Mouse (Mus musculus): ENCODE data around the gene Kirrel3.

Kirrel3 gene

GRCm38 (mm10) chr9:34604931-34605330 is 119.2 kb downstream of the Kirrel3 start:
- DNase-seq, result no peak

DNA sequence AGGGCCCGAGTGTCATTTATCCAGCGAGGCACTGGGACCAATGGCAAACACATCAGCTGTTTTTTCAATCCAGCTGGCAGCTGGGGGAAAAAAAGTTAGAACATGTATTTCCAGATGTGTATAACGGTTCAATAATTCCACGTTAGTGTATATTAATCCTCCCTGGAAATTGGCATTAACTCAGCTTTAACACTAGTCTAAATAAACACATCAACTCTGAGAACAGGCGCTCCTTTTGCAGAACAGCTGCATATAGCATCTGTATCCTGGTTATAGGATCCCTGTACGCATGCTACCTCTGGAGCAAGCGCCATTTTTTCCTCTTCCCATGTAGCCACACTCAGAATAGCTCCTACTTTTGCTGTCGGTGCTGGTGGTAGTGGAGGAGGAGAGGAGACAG is 119.8 kb downstream of the Kirrel3 start:
- no peak for DNase-seq

- no peak for DNase-seq
Observed at GRCm38 (mm10) chr9:34607976-34608375, 122.3 kb downstream of the Kirrel3 start.

- no peak for DNase-seq
Observed at GRCm38 (mm10) chr9:34612886-34613769, 127.4 kb downstream of the Kirrel3 start.

GRCm38 (mm10) chr9:34618099-34618498 is 132.4 kb downstream of the Kirrel3 start:
- DNase-seq, result no peak

- no peak for DNase-seq
Observed at GRCm38 (mm10) chr9:34619913-34620312, 134.2 kb downstream of the Kirrel3 start.

DNA sequence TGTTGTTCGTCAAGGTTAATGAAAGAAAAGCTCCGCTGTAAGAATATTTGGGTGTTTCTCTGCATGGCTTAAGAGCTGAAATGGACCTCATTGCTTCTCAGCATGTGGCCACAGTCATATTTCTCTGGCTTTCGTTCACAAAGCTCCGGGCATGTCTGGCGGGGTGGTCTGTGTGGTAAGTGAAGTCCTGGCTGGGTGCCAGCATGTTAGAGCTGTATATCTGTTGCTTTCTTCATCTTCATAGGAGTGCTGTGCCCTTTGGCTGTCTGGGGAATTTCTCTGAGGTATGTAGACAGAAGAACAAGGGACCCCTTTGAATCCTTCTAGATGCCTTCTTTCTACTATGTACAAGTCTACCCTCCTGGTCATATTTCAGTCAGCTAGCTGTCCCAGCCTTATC is 137.8 kb downstream of the Kirrel3 start:
- no peak for DNase-seq

DNA sequence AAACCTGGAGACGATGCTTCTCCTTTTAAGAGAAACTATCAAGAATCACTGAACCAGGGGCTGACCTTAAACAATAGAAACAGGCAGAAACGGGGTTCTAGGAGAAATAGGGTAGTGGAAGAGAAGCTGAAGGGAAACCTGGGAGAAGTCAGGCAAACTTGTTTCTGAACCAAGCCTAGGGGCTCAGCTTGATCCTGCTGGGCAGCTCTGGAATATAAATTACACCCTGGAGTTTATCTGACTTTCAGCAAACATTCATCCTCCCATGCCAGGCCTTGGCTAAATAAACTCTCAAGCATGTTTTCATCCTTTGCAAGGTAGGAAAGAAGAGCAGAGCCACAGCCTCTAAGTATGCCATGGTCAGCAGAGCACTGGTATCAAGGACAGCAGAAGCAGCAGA is 138.3 kb downstream of the Kirrel3 start:
- DNase-seq, result no peak

GRCm38 (mm10) chr9:34628841-34629240 is 143.1 kb downstream of the Kirrel3 start:
- DNase-seq, result no peak

- DNase-seq, result no peak
Observed at GRCm38 (mm10) chr9:34635696-34636095, 150.0 kb downstream of the Kirrel3 start.

DNA sequence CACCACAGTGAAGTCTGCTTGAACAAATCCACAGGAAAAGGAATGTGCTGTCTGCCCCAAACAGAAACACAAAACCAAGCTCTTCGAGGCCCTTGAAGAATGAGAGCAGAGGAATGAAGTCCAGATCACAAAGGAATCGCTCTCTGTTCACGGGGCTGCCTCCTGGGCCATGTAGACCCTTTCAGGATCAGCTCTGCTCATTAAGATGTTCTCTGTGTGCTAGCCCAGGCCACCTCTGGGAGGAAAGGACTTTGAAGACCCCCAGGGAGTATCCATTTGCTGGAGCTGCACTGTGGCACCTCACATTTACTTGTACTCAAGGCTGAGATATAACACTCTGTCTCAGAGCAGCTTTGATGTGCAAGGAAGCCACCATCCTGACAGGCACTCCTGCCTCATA is 158.2 kb downstream of the Kirrel3 start:
- no peak for DNase-seq

DNA sequence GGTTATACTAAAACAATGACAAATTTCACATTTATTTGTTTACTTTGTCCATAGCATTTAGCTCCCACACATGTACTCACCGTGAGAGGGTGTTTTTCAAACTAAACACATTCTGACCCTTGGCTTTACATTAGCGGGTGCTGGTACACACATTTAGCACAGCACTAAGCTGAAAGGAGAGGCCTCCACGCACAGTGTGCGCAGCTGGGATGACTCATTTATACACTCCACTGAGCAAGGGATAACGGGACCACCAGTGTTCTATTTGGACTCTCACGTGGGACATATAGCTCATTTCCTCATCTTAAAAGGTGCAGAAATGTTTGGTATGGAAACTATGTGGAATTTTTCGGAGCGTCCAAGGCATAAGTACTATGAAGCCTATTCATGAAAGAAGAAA is 158.7 kb downstream of the Kirrel3 start:
- no peak for DNase-seq

- DNase-seq, result no peak
Observed at GRCm38 (mm10) chr9:34646831-34647230, 161.1 kb downstream of the Kirrel3 start.

GRCm38 (mm10) chr9:34652278-34652677 is 166.6 kb downstream of the Kirrel3 start:
- DNase-seq, result no peak

- no peak for DNase-seq
Observed at GRCm38 (mm10) chr9:34653141-34653540, 167.4 kb downstream of the Kirrel3 start.

- DNase-seq, result no peak
Observed at GRCm38 (mm10) chr9:34660566-34660965, 174.9 kb downstream of the Kirrel3 start.

GRCm38 (mm10) chr9:34663412-34663811 is 177.7 kb downstream of the Kirrel3 start:
- no peak for DNase-seq

GRCm38 (mm10) chr9:34665361-34666129 is 179.9 kb downstream of the Kirrel3 start:
- DNase-seq, result no peak

DNA sequence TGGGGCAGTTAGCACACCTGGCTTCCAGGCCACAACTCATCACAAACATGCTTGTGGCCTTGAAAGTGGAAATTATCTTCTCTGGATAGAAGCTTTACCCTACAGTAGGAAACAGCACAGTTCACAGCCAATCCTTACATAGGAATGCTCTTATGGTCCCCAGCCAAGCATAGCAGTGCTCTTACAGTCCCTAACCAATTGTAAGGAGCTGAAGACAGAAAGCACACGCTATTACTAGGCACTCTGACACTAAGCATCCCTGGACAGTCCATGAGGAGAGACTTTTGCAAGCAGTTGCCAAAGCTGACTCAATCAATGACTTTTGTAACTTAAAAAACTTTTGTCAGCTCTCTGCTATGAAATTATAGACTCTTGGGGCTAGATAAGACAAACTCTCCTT is 181.5 kb downstream of the Kirrel3 start:
- no peak for DNase-seq

DNA sequence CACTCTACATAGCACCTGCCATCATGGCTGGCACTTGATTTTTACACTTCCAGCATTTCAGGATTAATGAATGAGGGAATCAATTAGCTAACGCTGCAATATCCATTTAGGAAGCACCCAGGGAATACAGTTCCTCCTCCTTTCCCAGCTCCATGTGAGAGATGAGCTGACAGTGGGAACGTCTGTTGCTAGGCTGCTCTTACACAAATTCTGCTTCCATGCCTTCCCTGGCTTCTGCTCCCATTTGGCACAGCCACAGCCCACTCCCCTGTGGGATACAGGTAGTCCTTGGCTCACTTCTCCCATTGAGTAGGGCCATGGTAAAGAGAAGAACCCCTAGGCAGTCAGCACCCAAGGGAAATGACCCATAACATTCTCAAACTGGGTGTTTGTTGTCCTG is 185.2 kb downstream of the Kirrel3 start:
- DNase-seq, result no peak

GRCm38 (mm10) chr9:34686798-34687197 is 201.1 kb downstream of the Kirrel3 start:
- DNase-seq, result no peak

DNA sequence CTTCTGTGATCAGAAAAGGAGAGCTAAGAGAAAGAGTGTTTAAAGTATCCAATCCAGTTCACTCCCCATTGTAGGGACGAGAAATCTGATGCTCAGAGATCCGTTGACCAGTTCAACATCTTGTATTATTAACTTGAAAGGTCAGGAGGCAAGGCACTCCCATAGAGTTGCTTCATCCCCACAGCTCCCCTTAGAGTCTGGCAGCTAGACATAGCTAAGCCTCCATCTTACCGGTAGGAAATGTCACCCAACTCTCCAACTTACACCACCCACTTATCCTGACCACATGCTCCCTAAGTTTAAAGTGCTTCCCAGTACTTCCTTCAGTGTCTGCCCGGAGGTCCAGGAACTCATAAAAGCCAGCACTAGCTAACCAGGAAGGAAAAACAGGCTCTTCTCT is 202.7 kb downstream of the Kirrel3 start:
- DNase-seq, result no peak

- no peak for DNase-seq
Observed at GRCm38 (mm10) chr9:34689375-34689774, 203.7 kb downstream of the Kirrel3 start.

DNA sequence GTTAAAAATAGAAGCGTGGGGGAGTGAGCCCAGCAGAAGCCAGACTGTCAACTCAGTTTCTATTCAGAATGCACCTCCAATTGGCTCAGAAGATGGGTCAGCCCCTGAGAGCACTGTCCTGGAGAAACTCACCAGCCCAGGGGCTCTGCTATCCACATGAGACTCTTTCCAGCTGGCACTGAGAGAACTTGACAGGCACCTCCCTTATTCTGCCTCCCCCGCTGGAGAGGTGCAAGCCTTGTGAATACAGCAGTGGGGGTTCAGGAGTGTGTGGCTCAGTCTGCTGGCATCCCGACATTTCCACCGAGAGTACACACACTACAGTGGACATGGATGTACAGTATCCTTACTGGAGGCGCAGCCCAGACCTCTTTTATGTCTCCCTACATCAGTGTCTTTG is 210.0 kb downstream of the Kirrel3 start:
- no peak for DNase-seq
